Mouse (Mus musculus) ES-Bruce4 (cell line): Measurements from ENCODE around the gene Myh7.

ENCODE experiments used
- CTCF ChIP-seq: IDR thresholded peaks from one replicate; pipeline ENCODE4 v1.8.1; 2011; ENCODE audit warnings: low read depth, low read length
- EP300 ChIP-seq: IDR thresholded peaks from 2 replicates; pipeline ENCODE4 v1.6.1; 2011; ENCODE audit warnings: low read depth, low read length; ENCODE audit not compliant: insufficient read depth
- POLR2A ChIP-seq: IDR thresholded peaks from one replicate; pipeline ENCODE4 v1.8.1; 2011; ENCODE audit warnings: low read length; ENCODE audit not compliant: insufficient read depth

GRCm38 (mm10) chr14:54929801-54930200, 64.6 kb downstream of the Myh7 start:
- TF ChIP-seq CTCF (no peak), POLR2A (no peak), EP300 (peak; percentile 87)
